15 mouse cellular contexts compared by ENCODE assay signal in the genomic region with DNA sequence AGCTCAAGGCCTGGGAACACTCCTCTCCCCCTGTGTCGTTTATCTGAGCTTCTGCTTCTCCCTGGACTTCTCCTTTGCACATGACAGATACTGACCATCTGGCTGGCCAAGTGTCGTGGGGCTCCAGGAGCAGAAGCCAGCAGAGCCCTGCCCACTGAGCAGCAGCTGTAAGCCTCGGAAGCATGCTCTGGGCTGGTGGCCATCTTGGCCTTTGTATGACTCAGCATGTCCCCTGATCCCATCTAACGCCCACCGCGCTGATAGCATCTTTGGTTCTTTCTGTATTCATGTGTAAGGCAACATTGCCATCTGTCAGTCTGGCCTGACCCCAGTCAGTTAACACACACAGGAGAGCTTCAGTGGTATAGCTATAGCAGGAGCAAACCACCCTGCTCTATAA.
DNase-seq lines count a peak whose midpoint lies in the region; ATAC-seq and TF ChIP-seq lines count a peak whose summit lies in the region.
"Had no signal": no experiment of that assay in that cellular context is flagged by ENCODE, and none has a peak within 500 bp of the region (broad histone marks: within the 10 kb centered on the region; RNA-seq: fewer than 3 reads in every experiment).

No protein-coding gene starts in this region.

- 85% methylated on average over 6 of the region's 6 CpGs for WGBS in forebrain, embryonic 10.5 days
- WGBS in forebrain, postnatal 0 days = 44% methylated on average over 6 of the region's 6 CpGs
- 48% methylated on average over 6 of the region's 6 CpGs for WGBS in hindbrain, embryonic 15.5 days
- WGBS in hindbrain, embryonic 13.5 days = 59% methylated on average over 6 of the region's 6 CpGs
- WGBS in embryonic facial prominence, embryonic 10.5 days = 81% methylated on average over 6 of the region's 6 CpGs

- H3K27me3 ChIP-seq in forebrain, embryonic 10.5 days (ENCODE audit: poor library complexity, severe bottlenecking) = no peaks in the 10 kb centered on the region
- no peaks in the 10 kb centered on the region for H3K27me3 ChIP-seq in forebrain, postnatal 0 days (ENCODE audit: insufficient read depth, low read length)
- H3K27me3 ChIP-seq in hindbrain, embryonic 15.5 days = no peaks in the 10 kb centered on the region
- no peaks in the 10 kb centered on the region for H3K27me3 ChIP-seq in hindbrain, embryonic 13.5 days
- H3K27me3 ChIP-seq in embryonic facial prominence, embryonic 10.5 days (replicated peaks; ENCODE audit: low read depth, poor library complexity, severe bottlenecking) = no peaks in the 10 kb centered on the region
- H3K27me3 ChIP-seq: intestine, embryonic 15.5 days had no signal

- no peak overlapping the region for H3K9ac ChIP-seq in forebrain, postnatal 0 days
- H3K9ac ChIP-seq in hindbrain, embryonic 15.5 days = no peak overlapping the region
- no peak overlapping the region for H3K9ac ChIP-seq in hindbrain, embryonic 13.5 days
- H3K9ac ChIP-seq: intestine, embryonic 15.5 days had no signal

- H3K27ac ChIP-seq in forebrain, embryonic 10.5 days = peak overlapping the region; percentile 26; the same call in 1 of the 2 replicates
- H3K27ac ChIP-seq in forebrain, postnatal 0 days (ENCODE audit: low read depth, low read length) = no peak overlapping the region
- no peak overlapping the region for H3K27ac ChIP-seq in hindbrain, embryonic 15.5 days (replicated peaks)
- H3K27ac ChIP-seq in hindbrain, embryonic 13.5 days = no peak overlapping the region; the same call in 1 of the 2 replicates
- peak overlapping the region; percentile 63 for H3K27ac ChIP-seq in embryonic facial prominence, embryonic 10.5 days (replicated peaks)
- H3K27ac ChIP-seq: heart, adult 2 months; intestine, embryonic 15.5 days had no signal

- no peaks in the 10 kb centered on the region for H3K9me3 ChIP-seq in forebrain, embryonic 10.5 days
- no peaks in the 10 kb centered on the region for H3K9me3 ChIP-seq in forebrain, postnatal 0 days (ENCODE audit: low read length)
- no peaks in the 10 kb centered on the region for H3K9me3 ChIP-seq in hindbrain, embryonic 15.5 days
- no peaks in the 10 kb centered on the region for H3K9me3 ChIP-seq in hindbrain, embryonic 13.5 days
- H3K9me3 ChIP-seq in embryonic facial prominence, embryonic 10.5 days = no peaks in the 10 kb centered on the region
- H3K9me3 ChIP-seq: intestine, embryonic 15.5 days had no signal

- no peak overlapping the region for H3K4me3 ChIP-seq in forebrain, embryonic 10.5 days
- H3K4me3 ChIP-seq in forebrain, postnatal 0 days (ENCODE audit: low read depth, low read length) = no peak overlapping the region
- H3K4me3 ChIP-seq in hindbrain, embryonic 15.5 days = no peak overlapping the region
- no peak overlapping the region for H3K4me3 ChIP-seq in hindbrain, embryonic 13.5 days
- no peak overlapping the region for H3K4me3 ChIP-seq in embryonic facial prominence, embryonic 10.5 days
- H3K4me3 ChIP-seq: erythroblast, embryonic 14.5 days; heart, adult 2 months; intestine, embryonic 15.5 days had no signal

- no peak for ATAC-seq in forebrain, postnatal 0 days
- ATAC-seq in hindbrain, embryonic 15.5 days (ENCODE audit: low FRiP score, low read depth) = peak; percentile 80
- ATAC-seq in hindbrain, embryonic 13.5 days (ENCODE audit: low FRiP score) = no peak
- ATAC-seq in cerebellum, adult (ENCODE audit: insufficient number of reproducible peaks, low FRiP score, low TSS enrichment) = peak; percentile 76
- ATAC-seq: intestine, embryonic 15.5 days had no signal

- no peak for TF ChIP-seq CTCF in forebrain, postnatal 0 days (IDR thresholded peaks at IDR 0.05; ENCODE audit: low read depth)

- no peaks in the 10 kb centered on the region for H3K36me3 ChIP-seq in forebrain, embryonic 10.5 days (replicated peaks)
- H3K36me3 ChIP-seq in forebrain, postnatal 0 days (ENCODE audit: insufficient read depth) = no peaks in the 10 kb centered on the region
- H3K36me3 ChIP-seq in hindbrain, embryonic 15.5 days = no peaks in the 10 kb centered on the region
- H3K36me3 ChIP-seq in hindbrain, embryonic 13.5 days = no peaks in the 10 kb centered on the region
- no peaks in the 10 kb centered on the region for H3K36me3 ChIP-seq in embryonic facial prominence, embryonic 10.5 days (replicated peaks)
- H3K36me3 ChIP-seq: intestine, embryonic 15.5 days had no signal

- no peak overlapping the region for H3K4me2 ChIP-seq in forebrain, postnatal 0 days (ENCODE audit: low read depth)
- H3K4me2 ChIP-seq in hindbrain, embryonic 15.5 days = no peak overlapping the region
- H3K4me2 ChIP-seq in hindbrain, embryonic 13.5 days = no peak overlapping the region
- H3K4me2 ChIP-seq: intestine, embryonic 15.5 days had no signal

- H3K4me1 ChIP-seq in forebrain, embryonic 10.5 days = 0 out of 2 replicates have a peak, but pooled peaks cover 2% of the 10 kb centered on the region
- H3K4me1 ChIP-seq in forebrain, postnatal 0 days (ENCODE audit: insufficient read depth) = no peaks in the 10 kb centered on the region
- no peaks in the 10 kb centered on the region for H3K4me1 ChIP-seq in hindbrain, embryonic 15.5 days (replicated peaks)
- peaks cover 14% of the 10 kb centered on the region for H3K4me1 ChIP-seq in hindbrain, embryonic 13.5 days (replicated peaks)
- H3K4me1 ChIP-seq in embryonic facial prominence, embryonic 10.5 days = 0 out of 2 replicates have a peak, but pooled peaks cover 9% of the 10 kb centered on the region
- H3K4me1 ChIP-seq: intestine, embryonic 15.5 days had no signal

- no peak for DNase-seq in forebrain, embryonic 10.5 days (ENCODE audit: extremely low spot score, low spot score)
- no peak for DNase-seq in forebrain, postnatal 0 days
- no peak for DNase-seq in embryonic facial prominence, embryonic 10.5 days (ENCODE audit: low spot score)
- no peak for DNase-seq in kidney, postnatal 36 days
- DNase-seq in frontal cortex, postnatal 36 days (ENCODE audit: low spot score in 2 of 2) = no peak
- DNase-seq: adrenal gland, postnatal 10 days; kidney, postnatal 4 days; lung, adult 2 months; thymus, adult 18-20 months had no signal

Comparison
In these comparisons a context has a peak if more than half of its experiments do, and no peak if none do; other contexts are left out.
1. H3K27ac ChIP-seq: peak in forebrain, embryonic 10.5 days (single experiment) and embryonic facial prominence, embryonic 10.5 days (single experiment); none in forebrain, postnatal 0 days (single experiment), hindbrain, embryonic 15.5 days (single experiment) and hindbrain, embryonic 13.5 days (single experiment).
2. ATAC-seq: peak in hindbrain, embryonic 15.5 days (single experiment) and cerebellum, adult (single experiment); none in forebrain, postnatal 0 days (single experiment) and hindbrain, embryonic 13.5 days (single experiment).